Mouse (Mus musculus) monocyte, adult 2 months (primary cell): ENCODE measurements around the gene Polr3c.
A peak's percentile ranks its signal among the peaks of the same experiment; 100 is the strongest.
"Not testable (repeated sequence)": the region's sequence is repeated elsewhere in the genome, so short reads cannot be mapped to it uniquely, and the experiment has no call there.

Experiments
- DNase-seq, 2 experiments: peaks; one replicate each; pipeline ENCODE4 v3.0.0; 2022; ENCODE audit warnings: low spot score in 2 of 2, low read depth in 1 of 2

Gene Polr3c

DNA sequence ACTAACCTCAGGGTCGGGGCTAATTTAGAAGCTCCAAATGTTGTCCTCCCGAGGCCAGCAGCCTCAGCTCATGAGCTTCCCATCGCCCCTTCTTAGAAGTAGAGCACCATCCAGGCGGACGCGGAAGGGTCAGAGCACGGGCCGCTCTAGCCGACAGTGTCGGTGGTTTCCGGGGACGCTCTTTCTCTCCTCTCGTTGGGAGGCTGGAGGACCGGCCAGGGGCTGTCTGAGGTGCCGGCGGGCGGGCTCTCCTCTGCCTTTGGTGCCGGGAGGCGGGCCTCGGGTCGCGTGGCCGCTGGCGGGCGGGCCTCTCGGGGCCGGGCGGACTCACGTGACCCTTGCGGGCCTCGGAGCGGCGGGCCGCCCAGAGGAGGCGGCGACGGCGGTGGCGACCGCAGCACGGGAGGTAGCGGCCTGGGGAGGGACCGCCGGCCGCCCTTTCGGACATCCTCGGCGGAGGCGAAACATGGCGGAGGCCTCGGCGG is at the start of gene Polr3c, which contains the start of gene Rnf115:
Polr3c (minus strand) TSS at position 286 of the 485 bp plus-strand sequence.
Rnf115 (plus strand) TSS at position 322 of the 485 bp plus-strand sequence.
- DNase-seq, result peak; percentile 90 to 93

DNA sequence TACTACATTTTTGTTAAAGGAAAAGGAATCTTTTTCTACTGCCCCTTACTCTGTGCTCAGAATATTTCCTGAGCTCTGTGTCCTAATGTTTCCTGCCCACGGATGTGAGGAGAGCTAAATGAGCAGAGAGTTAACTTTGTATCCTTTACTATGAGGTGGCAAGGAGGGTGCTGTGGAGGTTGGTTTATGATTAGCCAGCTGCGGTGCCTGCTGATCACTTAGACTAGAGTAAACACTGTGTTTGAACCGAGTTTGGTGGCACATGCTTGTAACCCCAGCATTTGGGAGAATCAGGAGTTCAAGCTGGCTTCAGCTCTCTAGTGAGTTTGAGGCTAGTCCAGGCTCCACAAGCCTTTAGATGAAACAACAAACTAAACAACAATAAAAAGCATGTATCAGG is 49.7 kb upstream of the Polr3c start:
- no peak for DNase-seq

GRCm38 (mm10) chr3:96772949-96773348 is 45.5 kb upstream of the Polr3c start:
- DNase-seq, result no peak

- DNase-seq, result no peak
Observed at GRCm38 (mm10) chr3:96769971-96770370, 42.5 kb upstream of the Polr3c start.

GRCm38 (mm10) chr3:96764528-96764927 is 37.1 kb upstream of the Polr3c start:
- DNase-seq, result no peak

DNA sequence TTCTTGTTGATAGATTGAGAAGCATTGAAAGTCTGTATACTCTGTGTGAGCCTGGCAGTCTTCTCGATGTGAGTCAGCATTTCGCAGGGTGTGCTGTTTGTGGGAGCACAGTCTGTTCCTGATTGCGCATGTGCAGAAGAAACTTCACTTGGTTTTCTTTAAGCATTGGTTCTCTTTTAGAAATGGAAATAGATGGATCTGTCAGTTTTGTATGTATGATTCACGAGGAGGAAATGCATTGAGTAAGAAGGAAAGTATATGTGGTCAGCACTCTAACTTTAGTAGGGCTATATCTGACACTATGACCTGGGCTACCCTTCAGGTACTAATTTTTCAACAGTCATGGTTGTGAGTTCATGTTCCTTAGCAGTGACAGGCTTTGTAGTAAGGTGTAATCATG is 32.3 kb upstream of the Polr3c start:
- peak in 1 of 2 experiments; percentile 3 for DNase-seq

GRCm38 (mm10) chr3:96757691-96758090 is 30.3 kb upstream of the Polr3c start:
- no peak for DNase-seq

GRCm38 (mm10) chr3:96755935-96756334 is 28.5 kb upstream of the Polr3c start:
- DNase-seq, result no peak

DNA sequence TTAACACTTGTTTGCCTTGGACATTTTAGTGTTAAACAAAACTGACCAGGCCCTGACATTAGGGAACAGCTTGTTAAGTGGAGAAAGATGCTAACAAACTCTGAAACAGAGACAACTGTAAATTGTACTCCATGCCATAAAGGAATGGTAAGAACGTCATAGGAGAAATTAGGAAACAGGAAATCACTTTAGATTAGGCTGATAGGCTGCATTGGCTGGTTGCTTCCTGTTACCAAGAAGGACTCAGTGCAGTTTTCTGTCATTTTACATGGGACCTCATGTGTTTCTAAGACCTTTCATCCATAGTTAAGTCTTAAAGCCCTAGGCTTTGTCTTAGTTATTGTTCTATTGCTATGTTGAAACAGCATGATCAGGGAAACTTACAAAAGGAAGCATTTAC is 19.4 kb upstream of the Polr3c start:
- DNase-seq, result no peak

- no peak for DNase-seq
Observed at GRCm38 (mm10) chr3:96744348-96744747, 16.9 kb upstream of the Polr3c start.

GRCm38 (mm10) chr3:96740279-96740678 is 12.9 kb upstream of the Polr3c start:
- DNase-seq, result not testable (repeated sequence)

- DNase-seq, result no peak
Observed at GRCm38 (mm10) chr3:96737995-96738394, 10.6 kb upstream of the Polr3c start.

DNA sequence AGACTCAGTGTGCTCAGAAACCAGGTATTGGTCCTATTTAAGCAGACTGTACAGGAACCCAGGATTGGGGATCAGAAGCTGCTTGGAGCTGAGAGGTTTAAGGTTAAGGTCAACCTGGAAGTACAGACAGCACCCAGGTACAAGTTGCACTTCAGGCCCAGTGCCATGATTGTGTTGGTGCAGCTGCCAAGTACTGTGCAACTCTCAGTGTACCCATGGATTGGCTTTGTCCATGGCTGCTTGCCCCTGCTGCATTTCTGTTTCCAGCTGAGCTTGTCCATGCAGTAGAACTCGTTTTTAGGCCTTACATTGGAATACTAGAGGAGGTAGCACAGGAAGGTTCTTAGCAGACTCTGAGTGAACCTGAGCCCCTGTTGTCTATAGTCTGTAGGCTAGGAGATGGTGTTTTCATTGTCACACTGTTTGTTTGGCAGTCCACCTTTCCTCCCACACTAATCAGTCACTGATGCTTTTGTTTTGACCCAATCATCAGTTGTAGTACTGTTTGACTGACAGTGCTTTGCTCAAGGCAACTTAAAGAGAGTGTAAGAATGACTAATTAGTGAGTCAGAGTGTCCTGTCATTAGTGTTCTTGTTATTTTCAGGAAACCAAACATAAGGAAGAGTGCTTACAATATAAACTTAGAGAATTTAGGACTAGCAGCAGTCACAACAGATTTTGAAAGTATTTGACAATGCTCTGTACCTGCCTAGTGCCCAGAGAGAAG is 9.7 kb upstream of the Polr3c start:
- no peak for DNase-seq

- no peak for DNase-seq
Observed at GRCm38 (mm10) chr3:96735200-96735599, 7.8 kb upstream of the Polr3c start.

- DNase-seq, result no peak
Observed at GRCm38 (mm10) chr3:96733984-96734383, 6.6 kb upstream of the Polr3c start.

- DNase-seq, result no peak
Observed at GRCm38 (mm10) chr3:96730785-96731184, 3.4 kb upstream of the Polr3c start.

DNA sequence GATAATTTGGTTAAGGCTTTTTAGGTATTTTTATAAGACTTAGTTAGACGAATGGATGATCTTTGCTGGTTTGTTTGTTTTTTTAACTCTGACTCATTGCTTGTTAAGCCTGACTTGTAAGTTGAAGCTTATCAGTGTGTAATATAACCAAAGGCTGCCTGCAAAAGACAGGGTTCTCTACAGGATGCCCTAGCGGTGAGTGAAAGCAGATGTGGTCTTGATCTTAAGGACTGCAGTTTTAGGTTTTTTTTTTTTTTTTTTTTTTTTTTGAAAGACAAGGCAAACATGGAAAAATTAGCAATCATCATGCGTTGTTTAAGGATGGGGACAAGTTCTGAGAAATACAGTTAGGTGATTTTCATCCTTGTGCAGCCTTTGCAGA is 2.0 kb upstream of the Polr3c start:
- no peak for DNase-seq

- no peak for DNase-seq
Observed at GRCm38 (mm10) chr3:96728634-96729402, 1.4 kb upstream of the Polr3c start.

DNA sequence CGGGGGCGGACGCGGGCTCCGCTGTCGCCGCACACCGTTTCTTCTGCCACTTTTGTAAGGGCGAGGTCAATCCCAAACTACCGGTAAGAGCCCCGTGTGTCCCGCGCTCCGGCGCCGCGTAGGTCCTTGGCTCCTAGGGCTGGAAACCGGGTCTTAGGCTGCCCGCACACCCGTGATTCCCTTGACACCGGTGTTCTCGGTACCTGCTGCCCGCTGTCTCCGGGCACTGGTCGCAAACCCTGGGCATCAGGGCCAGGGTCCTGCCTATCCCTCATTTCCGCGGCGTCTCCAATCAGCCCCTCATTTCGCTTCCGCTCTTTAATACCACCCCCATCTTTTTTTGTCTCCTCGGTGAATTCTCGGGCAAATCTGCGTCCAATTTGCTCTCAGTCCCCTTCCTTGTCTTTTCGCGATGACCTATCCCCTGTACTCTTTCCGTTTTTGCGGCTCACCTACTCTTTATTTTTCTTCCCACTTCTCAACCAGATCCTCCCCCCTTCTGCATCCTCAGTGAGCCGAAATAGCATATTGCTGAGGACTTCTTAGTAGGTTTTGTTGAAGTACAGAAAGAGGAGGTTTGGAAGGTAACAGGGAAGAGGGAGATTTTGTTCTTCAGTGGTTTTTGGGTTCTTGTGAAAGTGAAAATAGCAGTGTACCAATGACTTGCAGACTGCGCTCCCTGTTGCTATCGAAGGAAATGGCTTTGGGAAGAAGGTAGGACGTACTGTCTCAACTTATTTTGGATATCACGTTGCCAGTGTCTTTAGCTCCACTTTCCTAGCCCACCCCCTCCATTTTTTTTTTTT is 603 bp upstream of the Polr3c start:
- DNase-seq, result no peak

- DNase-seq, result no peak
Observed at GRCm38 (mm10) chr3:96719173-96719572, 8.3 kb downstream of the Polr3c start.

DNA sequence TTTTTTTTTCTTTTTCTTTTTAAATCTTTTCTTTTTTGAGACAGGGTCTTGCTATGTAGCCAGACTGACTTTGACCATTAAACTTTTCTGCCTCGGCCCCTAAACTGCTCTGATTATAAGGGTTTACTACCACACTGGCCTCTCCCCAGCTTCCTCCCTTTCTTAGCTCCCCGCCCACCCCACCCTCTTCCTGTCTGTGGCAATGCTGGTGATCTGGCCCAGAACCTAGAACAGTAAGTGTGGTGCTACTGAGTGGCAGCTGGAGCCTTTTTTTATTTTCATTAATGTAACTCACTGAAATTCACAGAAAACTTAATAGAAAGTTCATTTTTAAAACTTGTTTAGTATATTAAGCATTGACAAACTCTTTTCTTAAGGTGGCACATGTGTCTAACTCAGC is 11.6 kb downstream of the Polr3c start:
- DNase-seq, result no peak
